Mouse (Mus musculus) leukemia stem cell, adult 10-12 weeks (primary cell): ENCODE results near the gene Pi4ka. TPM values are rescaled to one million over a fixed set of nuclear protein-coding genes. Genes with fewer than 3 reads are reported as not detected.

Source experiments
- polyA plus RNA-seq: library from polyadenylated mRNA; stranded (reverse); fragments of >175 nt; gene quantifications from 2 replicates; pipeline ENCODE4 v1.2.3, GENCODE M21; 2012; ENCODE audit warnings: low replicate concordance

Pi4ka gene
- 6.0 and 19.9 TPM in 2 replicates for polyA plus RNA-seq

GRCm38 (mm10) chr16:17405736-17406443 is at the start of gene Pi4ka, which contains the start of gene Snap29:
Gene Pi4ka (minus strand): TSS chr16:17406314.
Gene Snap29 (plus strand): TSS chr16:17405986.

GRCm38 (mm10) chr16:17451541-17452372 is 45.6 kb upstream of the Pi4ka start, which contains the start of gene Crkl:
Gene Crkl (plus strand): TSS chr16:17451987.

GRCm38 (mm10) chr16:17331116-17331515 is 75.0 kb downstream of the Pi4ka start, which contains the start of gene Serpind1:
Gene Serpind1 (plus strand): TSS chr16:17331371.

GRCm38 (mm10) chr16:17275721-17276120 is 130.4 kb downstream of the Pi4ka start, which contains the start of gene Tmem191c:
Gene Tmem191c (plus strand): TSS chr16:17276077.

GRCm38 (mm10) chr16:17232794-17233701 is 173.1 kb downstream of the Pi4ka start, which contains the start of gene Hic2:
Gene Hic2 (plus strand): TSS chr16:17233572.

Other genes with a start within 250 kb of the Pi4ka start
- gene Ube2l3, start 203.7 kb downstream of the Pi4ka start, polyA plus RNA-seq: 65.1 and 128 TPM in 2 replicates
- 0.03 and 0.28 TPM in 2 replicates for gene Rimbp3, start 197.7 kb downstream of the Pi4ka start, polyA plus RNA-seq
- 1.7 and 2.8 TPM in 2 replicates for gene Hic2, start 172.7 kb downstream of the Pi4ka start, polyA plus RNA-seq
- 2.9 and 4.3 TPM in 2 replicates for gene Tmem191c, start 130.2 kb downstream of the Pi4ka start, polyA plus RNA-seq
- gene Serpind1, start 74.9 kb downstream of the Pi4ka start, polyA plus RNA-seq: not detected in 2 replicates
- gene Snap29, start 328 bp downstream of the Pi4ka start, polyA plus RNA-seq: 3.3 and 8.2 TPM in 2 replicates
- 25.4 and 29.1 TPM in 2 replicates for gene Crkl, start 45.7 kb upstream of the Pi4ka start, polyA plus RNA-seq
- gene Aifm3, start 83.3 kb upstream of the Pi4ka start, polyA plus RNA-seq: not detected in 2 replicates
- 11.7 and 43.6 TPM in 2 replicates for gene Lztr1, start 102.4 kb upstream of the Pi4ka start, polyA plus RNA-seq
- gene Thap7, start 124.8 kb upstream of the Pi4ka start, polyA plus RNA-seq: 191 and 262 TPM in 2 replicates
- 0.30 TPM in 1 of 2 replicates, not detected in the other for gene Lrrc74b, start 154.9 kb upstream of the Pi4ka start, polyA plus RNA-seq
- gene P2rx6, start 155.6 kb upstream of the Pi4ka start, polyA plus RNA-seq: not detected in 2 replicates
- 0.56 and 3.7 TPM in 2 replicates for gene Slc7a4, start 176.9 kb upstream of the Pi4ka start, polyA plus RNA-seq
- gene Smpd4, start 213.0 kb upstream of the Pi4ka start, polyA plus RNA-seq: 9.8 and 140 TPM in 2 replicates
- gene Ccdc74a, start 240.2 kb upstream of the Pi4ka start, polyA plus RNA-seq: 18.7 and 55.3 TPM in 2 replicates